ENCODE assay signal across 9 mouse cellular contexts in genomic region chr8:120509136-120510034, GRCm38 (mm10).
DNase-seq lines count a peak whose midpoint lies in the region; ATAC-seq and TF ChIP-seq lines count a peak whose summit lies in the region.
"Had no signal": no experiment of that assay in that cellular context is flagged by ENCODE, and none has a peak within 500 bp of the region (broad histone marks: within the 10 kb centered on the region; RNA-seq: fewer than 3 reads in every experiment).

No protein-coding gene starts in this region.

- no peak overlapping the region for H3K4me3 ChIP-seq in heart, adult 2 months
- peak overlapping the region; percentile 19 for H3K4me3 ChIP-seq in forebrain, embryonic 12.5 days (replicated peaks)
- peak overlapping the region; percentile 7; the same call in 1 of the 2 replicates for H3K4me3 ChIP-seq in limb, embryonic 12.5 days (replicated peaks)
- H3K4me3 ChIP-seq in midbrain, embryonic 11.5 days (ENCODE audit: low read depth, low read length): peak overlapping the region; percentile 16
- no peak overlapping the region for H3K4me3 ChIP-seq in thymus, adult 2 months (ENCODE audit: control insufficient read depth, insufficient read depth, low read length)

- ATAC-seq in forebrain, embryonic 12.5 days (ENCODE audit: low FRiP score): peak; percentile 78
- ATAC-seq in limb, embryonic 12.5 days (ENCODE audit: insufficient number of reproducible peaks, insufficient read depth, low FRiP score, low TSS enrichment, low read depth): peak; percentile 38
- peak; percentile 88 for ATAC-seq in midbrain, embryonic 11.5 days (ENCODE audit: low FRiP score)

- peaks cover 18% of the 10 kb centered on the region for H3K4me1 ChIP-seq in heart, adult 2 months (ENCODE audit: control insufficient read depth, insufficient read depth, low read length)
- H3K4me1 ChIP-seq in forebrain, embryonic 12.5 days: peaks cover 100% of the 10 kb centered on the region
- H3K4me1 ChIP-seq in limb, embryonic 12.5 days (replicated peaks): peaks cover 100% of the 10 kb centered on the region
- H3K4me1 ChIP-seq in midbrain, embryonic 11.5 days (ENCODE audit: control insufficient read depth, insufficient read depth, low read length): peaks cover 98% of the 10 kb centered on the region
- peaks cover 93% of the 10 kb centered on the region for H3K4me1 ChIP-seq in thymus, adult 2 months (replicated peaks; ENCODE audit: control insufficient read depth, insufficient read depth, low read length)

- H3K27me3 ChIP-seq in heart, adult 2 months (ENCODE audit: control insufficient read depth, insufficient read depth, low read length): no peaks in the 10 kb centered on the region
- peaks cover 36% of the 10 kb centered on the region for H3K27me3 ChIP-seq in forebrain, embryonic 12.5 days
- H3K27me3 ChIP-seq in limb, embryonic 12.5 days: peaks cover 10% of the 10 kb centered on the region; the same call in 1 of the 2 replicates
- peaks cover 8% of the 10 kb centered on the region; the same call in 1 of the 2 replicates for H3K27me3 ChIP-seq in midbrain, embryonic 11.5 days (ENCODE audit: control insufficient read depth, insufficient read depth, low read length)
- no peaks in the 10 kb centered on the region for H3K27me3 ChIP-seq in thymus, adult 2 months (ENCODE audit: control insufficient read depth, insufficient read depth, low read length)
- H3K27me3 ChIP-seq: CH12.LX had no signal

- DNase-seq in heart, adult 2 months: no peak
- DNase-seq in heart, adult 9 months (ENCODE audit: low spot score in 2 of 2): no peak
- DNase-seq in midbrain, embryonic 11.5 days (ENCODE audit: low spot score, missing footprints): peak; percentile 98
- no peak for DNase-seq in layer of hippocampus, postnatal 10 days (ENCODE audit: low spot score in 2 of 2)
- no peak for DNase-seq in spleen, adult 18-20 months
- no peak for DNase-seq in thymus, adult 2 months

- peaks cover 7% of the 10 kb centered on the region for H3K79me2 ChIP-seq in heart, adult 2 months (replicated peaks; ENCODE audit: control insufficient read depth, insufficient read depth, low read length)

- no peaks in the 10 kb centered on the region for H3K9me3 ChIP-seq in forebrain, embryonic 12.5 days
- no peaks in the 10 kb centered on the region for H3K9me3 ChIP-seq in limb, embryonic 12.5 days
- no peaks in the 10 kb centered on the region for H3K9me3 ChIP-seq in midbrain, embryonic 11.5 days (ENCODE audit: control insufficient read depth, low read length)

- peak overlapping the region; percentile 49 for H3K4me2 ChIP-seq in forebrain, embryonic 12.5 days
- H3K4me2 ChIP-seq in limb, embryonic 12.5 days: peak overlapping the region; percentile 50
- H3K4me2 ChIP-seq in midbrain, embryonic 11.5 days: peak overlapping the region; percentile 49

- 0 out of 2 replicates have a peak, but pooled peaks have one; percentile 21 for TF ChIP-seq CTCF in heart, adult 2 months (IDR thresholded peaks at IDR 0.05)
- no peak for TF ChIP-seq CTCF in thymus, adult 2 months (IDR thresholded peaks at IDR 0.05; ENCODE audit: borderline replicate concordance, control insufficient read depth, extremely low read depth, insufficient read depth, low read length, poor library complexity)

- H3K36me3 ChIP-seq in heart, adult 2 months (ENCODE audit: control insufficient read depth, insufficient read depth, low read length): no peaks in the 10 kb centered on the region
- no peaks in the 10 kb centered on the region for H3K36me3 ChIP-seq in forebrain, embryonic 12.5 days (replicated peaks)
- no peaks in the 10 kb centered on the region for H3K36me3 ChIP-seq in limb, embryonic 12.5 days
- H3K36me3 ChIP-seq in midbrain, embryonic 11.5 days (ENCODE audit: control insufficient read depth, insufficient read depth, low read length): no peaks in the 10 kb centered on the region
- no peaks in the 10 kb centered on the region for H3K36me3 ChIP-seq in thymus, adult 2 months (ENCODE audit: control insufficient read depth, insufficient read depth, low read length)

- 29% methylated on average over 21 of the region's 21 CpGs for WGBS in heart, adult 2 months
- under 1% methylated on average over 21 of the region's 21 CpGs for WGBS in forebrain, embryonic 12.5 days
- WGBS in limb, embryonic 12.5 days: 4% methylated on average over 21 of the region's 21 CpGs
- WGBS in midbrain, embryonic 11.5 days: under 1% methylated on average over 21 of the region's 21 CpGs
- WGBS in thymus, adult 2 months: 80% methylated on average over 21 of the region's 21 CpGs

- no peak for TF ChIP-seq POLR2A in heart, adult 2 months (IDR thresholded peaks at IDR 0.05; ENCODE audit: insufficient read depth, low read depth, low read length)
- TF ChIP-seq POLR2A in thymus, adult 2 months (IDR thresholded peaks at IDR 0.05; ENCODE audit: control insufficient read depth, extremely low read depth, insufficient read depth, low read length, poor library complexity): no peak

- no peak overlapping the region for H3K27ac ChIP-seq in heart, adult 2 months
- peak overlapping the region; percentile 82 for H3K27ac ChIP-seq in forebrain, embryonic 12.5 days
- H3K27ac ChIP-seq in limb, embryonic 12.5 days: peak overlapping the region; percentile 73
- H3K27ac ChIP-seq in midbrain, embryonic 11.5 days (ENCODE audit: low read depth, low read length): peak overlapping the region; percentile 76
- no peak overlapping the region for H3K27ac ChIP-seq in thymus, adult 2 months (ENCODE audit: control insufficient read depth, insufficient read depth, low read length)

- H3K9ac ChIP-seq in heart, adult 2 months (ENCODE audit: low read depth, low read length): peak overlapping the region; percentile 13; the same call in 1 of the 2 replicates
- peak overlapping the region; percentile 49 for H3K9ac ChIP-seq in forebrain, embryonic 12.5 days
- H3K9ac ChIP-seq in limb, embryonic 12.5 days (replicated peaks): no peak overlapping the region
- peak overlapping the region; percentile 41 for H3K9ac ChIP-seq in midbrain, embryonic 11.5 days (ENCODE audit: low read length)

- intact Hi-C loops in heart, adult 2 months (cut with DNase I): loop anchor here (5.0 kb wide), 1 partner anchor 102 kb away; no protein-coding TSS in a partner anchor

- no peak for TF ChIP-seq EP300 in heart, adult 2 months (IDR thresholded peaks at IDR 0.05; ENCODE audit: insufficient read depth, low read depth, low read length)

Comparison
In these comparisons a context has a peak if more than half of its experiments do, and no peak if none do; other contexts are left out.
1. H3K27ac ChIP-seq: peak in forebrain, embryonic 12.5 days (single experiment), limb, embryonic 12.5 days (single experiment) and midbrain, embryonic 11.5 days (single experiment); none in heart, adult 2 months (single experiment) and thymus, adult 2 months (single experiment).
2. H3K4me3 ChIP-seq: peak in forebrain, embryonic 12.5 days (single experiment), limb, embryonic 12.5 days (single experiment) and midbrain, embryonic 11.5 days (single experiment); none in heart, adult 2 months (single experiment) and thymus, adult 2 months (single experiment).
3. ATAC-seq: peak in every context shown above with its lines; median percentile 88 in midbrain, embryonic 11.5 days; 78 in forebrain, embryonic 12.5 days; 38 in limb, embryonic 12.5 days.
4. Peak in every context shown above with its lines, with median percentiles within 50 percentile points of each other: H3K4me2 ChIP-seq.